Mouse (Mus musculus): ENCODE data around the gene Pyy.

- TF ChIP-seq POLR2A (IDR thresholded peaks at IDR 0.05; ENCODE audit: low read depth, low read length) = no peak
- no peak for TF ChIP-seq CTCF (IDR thresholded peaks at IDR 0.05; ENCODE audit: extremely low read depth, insufficient read depth, insufficient read length, insufficient replicate concordance)
These were observed 45.6 kb downstream of the Pyy start for GRCm38 (mm10) chr11:102061941-102062473.
